Mouse (Mus musculus) bone marrow, adult 2 months (tissue): ENCODE results near the gene Kdm1a.

Source experiments
- CTCF ChIP-seq: fragments of 200-500 bp; IDR thresholded peaks from 2 replicates; pipeline ENCODE4 v1.5.1; 2011; ENCODE audit warnings: low read length, control low read depth; ENCODE audit not compliant: control insufficient read depth, insufficient read depth
- POLR2A ChIP-seq: fragments of 200-500 bp; IDR thresholded peaks from 2 replicates; pipeline ENCODE4 v1.6.1; 2011; ENCODE audit warnings: low read depth, mild to moderate bottlenecking, control low read depth, low read length, borderline replicate concordance; ENCODE audit not compliant: control insufficient read depth

GRCm38 (mm10) chr4:136568629-136569028 lies 33.9 kb downstream of the Kdm1a start:
- TF ChIP-seq CTCF, result no peak
- no peak for TF ChIP-seq POLR2A
